Mouse (Mus musculus) urinary bladder, postnatal 10 days (tissue): ENCODE data around the gene Kiss1.
"Not testable (repeated sequence)": the region's sequence is repeated elsewhere in the genome, so short reads cannot be mapped to it uniquely, and the experiment has no call there.

Experiments
- DNase-seq: peaks from one replicate; pipeline ENCODE4 v3.0.0; 2022; ENCODE audit warnings: low spot score

Gene Kiss1

DNA sequence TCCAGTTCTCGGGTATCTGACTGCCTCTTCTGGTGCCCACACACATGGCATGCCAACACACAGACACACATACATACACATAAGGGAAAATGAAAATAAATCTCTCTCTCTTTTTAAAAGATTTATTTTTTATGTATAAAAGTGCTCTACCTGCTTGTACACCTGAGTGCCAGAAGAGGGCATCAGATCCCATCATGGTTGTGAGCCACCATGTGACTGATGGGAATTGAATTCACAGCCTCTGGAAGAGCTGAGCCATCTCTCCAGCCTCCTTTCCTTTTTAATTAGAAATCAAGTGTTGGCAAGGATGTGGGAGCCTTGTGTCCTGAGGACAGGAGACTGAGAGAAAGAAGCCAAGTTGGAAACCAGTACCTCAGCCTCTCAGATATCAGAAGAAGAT lies 4.5 kb upstream of the Kiss1 start:
- DNase-seq = no peak

DNA sequence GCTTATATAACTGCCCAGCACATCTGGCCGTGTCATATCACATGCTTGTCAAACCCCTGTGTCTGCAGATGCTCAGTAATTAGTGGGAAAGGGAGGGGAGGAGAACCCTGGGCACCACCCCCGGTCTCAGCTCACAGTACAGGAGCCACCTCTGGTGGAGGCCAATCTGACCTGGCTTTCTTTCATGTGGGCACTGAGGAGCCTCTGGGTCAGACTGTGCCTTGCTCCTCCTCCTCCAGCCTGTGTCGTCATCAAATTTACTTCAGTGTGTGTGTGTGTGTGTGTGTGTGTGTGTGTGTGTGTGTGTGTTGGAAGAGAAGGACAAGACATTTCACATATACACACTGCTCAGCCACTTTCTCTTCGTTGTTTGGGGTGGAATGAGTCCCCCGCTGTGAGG lies 1.7 kb downstream of the Kiss1 start:
- DNase-seq = no peak

DNA sequence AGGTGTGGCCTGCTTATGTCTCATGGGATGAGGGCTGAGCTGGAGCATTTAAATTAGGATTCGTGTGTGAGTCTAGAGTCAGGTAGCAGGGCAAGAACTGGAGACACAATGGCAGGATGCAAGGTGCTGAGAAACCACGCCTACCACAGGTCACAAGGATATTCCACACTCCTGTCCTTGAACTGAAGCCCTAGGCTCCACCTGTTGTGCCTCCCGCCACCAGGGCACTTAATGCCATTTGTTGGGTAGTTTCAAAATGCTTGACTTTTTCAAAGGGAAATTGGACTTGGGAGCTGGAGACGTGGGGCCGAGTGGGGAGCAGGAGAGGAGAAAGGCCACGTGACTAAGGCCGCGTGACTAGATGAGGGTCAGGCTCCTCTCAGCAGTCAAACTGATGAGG lies 4.3 kb downstream of the Kiss1 start:
- no peak for DNase-seq

DNA sequence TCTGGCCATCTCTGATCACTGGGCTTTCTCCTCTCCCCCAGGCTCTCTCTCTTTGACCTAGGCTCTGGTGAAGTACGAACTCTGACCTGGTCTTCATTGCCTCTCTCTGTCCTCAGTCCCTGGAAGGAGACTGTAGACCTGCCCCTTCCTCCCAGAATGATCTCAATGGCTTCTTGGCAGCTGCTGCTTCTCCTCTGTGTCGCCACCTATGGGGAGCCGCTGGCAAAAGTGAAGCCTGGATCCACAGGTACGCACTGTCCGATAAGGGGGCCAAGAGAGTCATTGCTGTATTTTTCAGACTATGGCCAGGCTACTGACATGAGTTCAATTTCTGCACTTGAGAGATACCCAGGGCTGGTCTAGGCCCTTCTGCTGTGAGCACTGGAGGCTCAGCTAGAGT lies 5.4 kb downstream of the Kiss1 start:
- DNase-seq = no peak

- no peak for DNase-seq
Observed at GRCm38 (mm10) chr1:133328299-133328795, 6.7 kb downstream of the Kiss1 start.

- no peak for DNase-seq
Observed at GRCm38 (mm10) chr1:133328896-133329637, 7.4 kb downstream of the Kiss1 start.

- no peak for DNase-seq
Observed at GRCm38 (mm10) chr1:133329638-133329964, 7.9 kb downstream of the Kiss1 start.

DNA sequence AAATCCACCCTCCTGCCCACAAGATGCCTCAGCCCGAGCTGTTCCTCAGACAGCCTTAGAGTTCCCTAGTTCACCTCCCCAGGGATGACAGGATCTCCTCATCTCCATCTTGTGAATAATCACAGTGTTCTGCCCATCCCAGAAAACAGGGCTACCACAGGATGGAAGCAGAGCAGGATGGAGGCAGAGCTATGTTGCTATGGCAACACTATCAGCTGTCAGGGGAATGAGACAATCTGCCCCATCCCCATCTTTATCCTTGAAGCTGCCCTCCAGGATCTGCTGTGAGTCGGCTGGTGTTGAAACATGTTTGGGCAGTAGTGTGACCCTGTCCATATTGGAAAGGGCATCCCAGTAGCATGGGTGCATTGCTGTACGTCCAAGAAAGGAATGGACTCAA lies 9.5 kb downstream of the Kiss1 start:
- DNase-seq = no peak

DNA sequence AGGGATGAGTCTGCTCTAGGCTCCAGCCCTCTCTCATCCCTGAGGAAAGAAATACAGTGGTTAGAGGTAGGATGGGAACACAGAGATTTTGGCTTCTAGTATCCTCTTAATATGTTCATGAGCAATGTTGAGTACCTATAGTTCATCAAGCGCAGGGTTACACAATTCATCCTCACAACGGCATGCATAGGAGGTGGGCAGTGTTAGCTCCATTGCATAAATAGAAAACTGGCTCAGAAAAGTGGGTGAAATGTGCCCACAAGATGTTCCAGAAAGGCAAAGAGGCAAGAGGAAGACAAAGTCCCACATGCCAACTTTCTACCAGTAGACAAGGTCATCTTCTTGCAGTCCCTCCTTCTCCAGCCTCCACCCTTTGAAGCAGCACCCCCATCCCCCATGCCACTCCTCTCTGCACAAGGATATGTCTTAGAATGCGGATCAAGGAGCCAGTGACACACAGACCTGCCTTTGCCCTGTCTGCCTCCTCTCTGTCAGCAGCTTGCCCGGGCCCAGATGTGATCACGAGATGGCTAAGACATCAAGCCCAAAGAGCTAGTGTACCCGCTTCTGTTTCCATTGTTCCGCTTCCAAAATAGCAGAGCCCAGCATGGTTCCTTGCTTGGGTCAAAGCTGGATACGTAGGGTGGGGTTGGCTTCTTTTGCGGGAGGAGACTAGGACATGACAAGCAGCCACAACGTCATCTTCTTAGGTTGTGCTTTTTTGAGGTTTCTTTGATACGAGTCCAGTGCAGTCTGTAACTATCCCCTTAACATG lies 11.2 kb downstream of the Kiss1 start:
- DNase-seq = no peak

- no peak for DNase-seq
Observed at GRCm38 (mm10) chr1:133333937-133334336, 12.3 kb downstream of the Kiss1 start.

DNA sequence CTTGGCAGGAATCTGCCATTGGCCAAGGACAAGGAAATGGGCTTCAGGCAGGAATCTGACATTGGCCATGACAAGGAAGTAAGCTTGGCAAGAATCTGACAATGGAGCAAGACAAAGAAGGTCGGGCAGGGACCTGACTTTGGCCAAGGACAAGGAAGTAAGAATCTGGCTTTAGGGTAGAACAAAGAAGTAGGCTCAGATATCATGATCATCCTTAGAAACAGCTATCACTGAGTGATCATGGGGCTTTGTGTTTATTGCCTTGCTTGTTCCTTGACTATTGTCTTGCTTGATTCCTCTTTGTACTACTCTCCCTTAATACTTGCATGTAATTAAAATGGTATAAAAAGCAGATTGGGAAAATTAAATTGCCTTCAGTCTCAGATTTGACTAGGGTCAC lies 18.7 kb downstream of the Kiss1 start:
- not testable (repeated sequence) for DNase-seq

DNA sequence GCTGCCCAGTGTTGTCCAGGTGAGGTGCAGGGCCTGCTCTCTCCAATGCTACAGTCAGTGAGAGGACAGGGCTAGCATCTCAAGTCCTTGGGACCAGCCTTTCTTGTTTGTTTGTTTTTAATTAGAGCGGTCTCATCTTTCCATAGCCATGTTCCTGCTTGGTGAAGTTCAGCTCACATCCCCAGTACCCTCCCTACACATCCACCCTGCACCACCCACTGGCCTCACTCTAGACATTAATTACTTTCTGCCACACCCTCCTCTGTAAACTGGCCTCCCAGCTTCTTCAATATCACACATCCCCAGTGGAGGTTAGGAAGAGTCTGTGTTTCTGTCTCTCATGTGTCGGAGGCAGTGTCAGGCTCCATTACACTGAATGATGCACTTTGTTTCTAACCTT lies 22.7 kb downstream of the Kiss1 start:
- no peak for DNase-seq

DNA sequence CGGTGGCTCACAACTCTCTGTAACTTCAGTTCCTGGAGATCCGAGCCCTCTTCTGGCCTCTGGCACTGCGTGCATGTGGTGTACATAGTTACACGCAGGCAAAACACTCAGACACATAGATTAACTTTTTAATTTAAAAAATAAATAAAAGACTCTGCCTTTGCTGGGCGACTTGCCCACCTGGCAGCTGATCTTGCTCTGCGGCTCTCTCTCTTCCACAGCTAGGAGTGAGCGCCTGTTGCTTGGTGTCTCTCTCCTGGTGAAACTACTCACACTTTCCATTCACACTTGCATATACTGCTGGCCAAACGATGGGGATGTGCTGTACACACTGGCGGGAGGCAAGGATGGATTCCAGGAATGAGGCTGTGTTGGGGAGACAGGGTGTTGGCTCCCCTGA lies 24.9 kb downstream of the Kiss1 start:
- DNase-seq = no peak

DNA sequence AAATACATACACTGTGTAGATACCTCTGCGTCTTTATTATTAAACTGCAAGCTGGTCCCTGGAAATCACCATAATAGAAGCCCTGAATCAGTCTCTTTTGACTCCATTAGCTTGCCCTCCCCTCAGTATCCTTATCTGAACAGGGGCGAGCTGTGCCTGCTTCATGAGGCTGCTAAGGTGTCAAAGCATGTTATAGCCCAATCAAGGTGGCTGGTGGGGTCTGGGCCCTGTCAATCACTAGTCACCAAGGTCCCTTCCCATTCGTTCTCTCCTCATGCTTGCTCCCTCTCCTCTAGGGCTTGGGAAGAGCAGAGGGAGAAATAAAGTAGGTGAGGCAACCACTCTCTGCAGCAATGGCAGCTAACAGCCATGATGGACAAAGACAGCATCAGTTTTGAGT lies 25.6 kb downstream of the Kiss1 start:
- DNase-seq = no peak

DNA sequence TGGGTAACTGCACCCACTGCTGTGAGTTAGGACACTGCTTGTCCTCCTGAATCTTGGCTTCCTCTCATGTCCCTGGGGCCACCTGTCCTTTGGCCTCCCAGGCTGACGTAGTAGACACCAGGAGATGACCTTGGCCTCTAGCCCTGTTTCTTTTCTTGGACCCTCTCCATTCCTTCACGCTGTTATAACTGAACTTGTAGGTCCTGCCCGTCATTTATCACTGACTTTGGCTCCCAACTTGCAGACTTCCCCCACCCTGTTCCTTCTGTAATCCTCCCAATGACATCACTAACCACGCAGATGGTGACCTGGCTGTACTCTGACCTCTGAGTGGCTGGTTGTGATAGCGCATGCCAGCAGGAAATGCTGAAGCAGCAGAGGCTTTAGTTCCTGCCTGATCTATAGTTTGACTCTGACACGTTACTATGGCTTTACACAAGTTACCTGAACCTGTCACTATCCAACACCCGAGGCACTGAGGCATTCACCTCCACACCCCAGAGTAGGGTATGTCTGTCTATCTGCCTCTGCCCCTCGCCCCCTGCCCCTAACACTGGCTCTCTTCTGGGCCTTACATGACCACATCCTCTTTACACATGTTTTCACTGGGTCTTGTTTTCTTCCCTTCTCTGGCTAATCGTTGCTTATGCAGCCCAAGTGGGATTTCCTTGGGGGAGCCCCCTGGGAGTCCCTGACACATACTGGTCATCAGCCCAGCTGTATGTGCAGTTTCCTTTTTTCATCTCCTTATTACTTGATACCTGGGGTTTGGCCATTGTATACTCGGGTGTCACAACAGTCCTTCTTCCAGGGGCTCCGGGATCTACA lies 26.2 kb downstream of the Kiss1 start:
- no peak for DNase-seq

DNA sequence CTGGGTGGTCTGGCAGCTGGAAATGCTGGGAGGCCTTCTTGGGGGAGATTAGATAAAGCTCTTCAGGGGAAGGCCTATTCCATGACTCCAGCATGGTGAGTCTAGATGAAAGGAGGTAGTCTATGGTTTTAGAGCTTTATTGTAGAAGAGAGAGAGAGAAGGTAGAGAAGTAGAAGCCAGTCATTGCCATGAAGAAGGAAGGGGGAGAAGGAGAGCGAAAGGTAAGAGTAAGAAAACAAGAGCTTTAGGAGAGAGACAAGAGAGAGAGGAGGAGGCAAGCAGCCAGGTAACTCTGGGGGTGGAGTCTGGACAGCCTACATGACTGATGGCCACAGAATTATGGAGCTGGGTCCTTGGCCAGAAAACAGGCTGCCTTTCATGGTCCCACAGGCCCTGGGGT lies 28.5 kb downstream of the Kiss1 start, which contains the start of gene Ren1:
Ren1 (plus strand) TSS at position 301 of the 400 bp plus-strand sequence.
- DNase-seq = no peak

DNA sequence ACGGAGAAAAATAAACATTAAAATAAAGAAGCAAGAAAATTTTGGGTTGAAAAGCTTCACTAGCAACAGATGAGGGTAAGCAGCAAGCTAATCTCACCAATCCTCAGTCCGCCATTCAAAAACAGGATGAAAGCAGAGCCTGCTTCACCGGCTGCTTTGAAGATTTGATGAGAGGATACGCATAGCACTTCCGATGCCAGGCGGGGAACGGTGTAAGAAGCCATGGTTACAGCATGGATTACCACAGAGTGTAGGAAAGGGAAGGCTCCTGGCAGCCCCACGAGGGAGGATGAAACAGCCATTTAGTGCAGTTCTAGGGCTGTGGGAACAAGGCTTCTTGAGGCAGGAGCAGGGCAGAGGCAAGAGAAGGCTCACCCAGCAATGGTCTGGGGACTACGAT lies 30.1 kb downstream of the Kiss1 start:
- no peak for DNase-seq

DNA sequence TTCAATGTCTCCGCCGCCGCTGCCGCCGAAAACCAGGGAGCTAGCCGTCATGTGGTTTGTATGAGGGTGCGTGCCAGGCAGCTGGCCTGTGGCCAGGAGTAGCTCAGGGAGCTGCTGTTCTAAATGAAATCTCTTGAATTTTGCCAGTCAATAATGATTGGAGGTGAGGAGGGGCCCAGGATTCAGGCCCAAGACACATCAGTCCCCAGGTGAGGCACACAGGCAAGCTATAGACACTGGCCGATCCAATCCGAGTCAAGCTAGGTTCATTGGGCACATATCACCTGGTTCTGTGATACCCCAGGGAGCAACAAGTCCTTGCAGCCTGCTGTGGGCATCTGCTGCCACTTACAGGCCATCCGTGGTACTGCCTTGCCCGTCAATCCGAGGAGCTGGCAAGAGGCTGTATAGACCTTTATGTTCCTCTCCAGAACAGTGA lies 31.7 kb downstream of the Kiss1 start:
- DNase-seq = no peak

GRCm38 (mm10) chr1:133355469-133355868 lies 33.8 kb downstream of the Kiss1 start:
- DNase-seq = no peak

GRCm38 (mm10) chr1:133355912-133356311 lies 34.2 kb downstream of the Kiss1 start:
- no peak for DNase-seq

- DNase-seq = no peak
Observed at GRCm38 (mm10) chr1:133356330-133356729, 34.7 kb downstream of the Kiss1 start.

DNA sequence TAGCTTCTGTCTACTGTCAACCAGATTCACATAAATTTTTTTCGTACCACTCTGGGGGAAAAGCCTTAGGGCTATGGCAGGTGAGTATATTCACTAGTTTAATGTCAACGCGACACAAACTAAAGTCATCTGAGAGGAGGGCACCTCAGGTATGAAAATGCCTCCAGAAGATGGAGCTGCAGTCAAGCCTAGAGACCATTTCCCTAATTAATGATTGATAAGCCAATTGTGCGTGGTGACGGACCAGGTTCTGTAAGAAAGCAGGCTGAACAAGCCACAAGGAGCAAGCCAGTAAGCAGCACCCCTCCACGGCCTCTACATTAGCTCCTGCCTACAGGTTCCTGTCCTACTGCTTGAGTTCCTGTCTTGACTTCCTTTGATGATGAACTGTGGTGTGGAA lies 39.3 kb downstream of the Kiss1 start:
- DNase-seq = no peak

- DNase-seq = no peak
Observed at GRCm38 (mm10) chr1:133362103-133362502, 40.4 kb downstream of the Kiss1 start.
